In genomic region chrX:20168430-20168829, GRCm38 (mm10) we compare ENCODE assay signal across 15 mouse cellular contexts.
"Had no signal": no experiment of that assay in that cellular context is flagged by ENCODE, and none has a peak within 500 bp of the region (broad histone marks: within the 10 kb centered on the region; RNA-seq: fewer than 3 reads in every experiment).

No protein-coding gene starts in this region.

- H3K4me3 ChIP-seq: liver, embryonic 13.5 days; midbrain, embryonic 12.5 days; midbrain, embryonic 15.5 days; myocyte; neural tube, embryonic 13.5 days; stomach, embryonic 15.5 days had no signal

- H3K27me3 ChIP-seq: liver, embryonic 13.5 days; midbrain, embryonic 12.5 days; midbrain, embryonic 15.5 days; neural tube, embryonic 13.5 days; stomach, embryonic 15.5 days had no signal

- H3K36me3 ChIP-seq: liver, embryonic 13.5 days; midbrain, embryonic 12.5 days; midbrain, embryonic 15.5 days; neural tube, embryonic 13.5 days; stomach, embryonic 15.5 days had no signal

- DNase-seq: kidney, adult 11 months; kidney, adult 9 months; kidney, postnatal 14 days; kidney, postnatal 4 days; liver, embryonic 13.5 days; lung, adult 2 months; lung, postnatal 14 days; lung, postnatal 4 days; thymus, adult 18-20 months; thymus, postnatal 36 days had no signal

- H3K9ac ChIP-seq: liver, embryonic 13.5 days; midbrain, embryonic 12.5 days; midbrain, embryonic 15.5 days; neural tube, embryonic 13.5 days; stomach, embryonic 15.5 days had no signal

- H3K4me2 ChIP-seq: liver, embryonic 13.5 days; midbrain, embryonic 12.5 days; midbrain, embryonic 15.5 days; neural tube, embryonic 13.5 days; stomach, embryonic 15.5 days had no signal

- H3K9me3 ChIP-seq: liver, embryonic 13.5 days; midbrain, embryonic 12.5 days; midbrain, embryonic 15.5 days; neural tube, embryonic 13.5 days; stomach, embryonic 15.5 days had no signal

- H3K4me1 ChIP-seq: liver, embryonic 13.5 days; midbrain, embryonic 12.5 days; midbrain, embryonic 15.5 days; neural tube, embryonic 13.5 days; stomach, embryonic 15.5 days had no signal

- H3K27ac ChIP-seq: liver, embryonic 13.5 days; midbrain, embryonic 12.5 days; midbrain, embryonic 15.5 days; neural tube, embryonic 13.5 days; stomach, embryonic 15.5 days had no signal

- ATAC-seq: midbrain, embryonic 15.5 days had no signal
